Mouse (Mus musculus) kidney, postnatal 14 days (tissue): ENCODE results near the gene Sf3b4.

Source experiments
- DNase-seq: peaks from one replicate; pipeline ENCODE4 v3.0.0; 2022; ENCODE audit warnings: mixed read lengths

Gene Sf3b4

DNA sequence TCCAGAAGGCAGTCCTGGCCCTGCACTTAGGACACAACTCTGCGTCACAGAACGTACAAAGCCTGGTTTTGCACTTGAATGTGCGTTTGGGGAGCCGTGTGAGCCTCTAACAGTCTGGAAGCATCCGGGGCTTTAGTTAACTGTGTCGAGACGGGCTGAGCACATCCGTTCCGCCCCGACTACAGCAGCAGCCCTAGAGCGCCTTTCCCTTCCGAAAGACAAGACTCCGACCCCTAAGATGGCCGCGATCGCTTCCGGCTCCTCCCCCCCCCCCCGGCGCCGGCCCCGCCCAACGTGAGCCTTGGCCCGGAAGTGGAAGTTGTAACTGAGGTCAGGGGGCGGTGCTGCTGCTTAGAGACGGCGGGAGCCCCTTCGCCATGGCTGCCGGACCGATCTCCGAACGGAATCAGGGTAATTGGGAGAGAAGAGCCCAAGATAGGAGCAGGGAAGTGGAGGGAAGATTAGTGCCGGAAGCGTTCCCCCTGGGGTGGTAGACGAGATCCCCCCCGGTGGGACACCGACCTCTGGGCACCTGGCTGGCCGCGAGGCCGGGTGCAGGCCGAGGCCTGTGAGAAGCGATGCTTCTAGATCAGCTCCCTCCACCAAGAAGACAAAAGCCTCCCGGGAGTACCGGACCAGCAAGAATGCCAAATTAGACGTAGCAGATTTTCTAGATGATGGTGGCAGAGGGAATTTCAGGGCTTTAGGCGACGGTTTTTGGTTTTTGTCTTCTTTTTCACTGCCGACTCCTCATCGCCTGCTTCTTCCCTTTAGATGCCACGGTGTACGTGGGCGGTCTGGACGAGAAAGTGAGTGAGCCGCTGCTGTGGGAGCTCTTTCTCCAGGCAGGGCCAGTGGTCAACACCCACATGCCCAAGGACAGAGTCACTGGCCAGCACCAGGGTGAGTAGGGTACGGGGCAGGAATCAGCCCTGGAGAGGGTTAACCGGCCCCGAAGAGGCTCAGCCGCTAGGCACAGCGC, at the start of gene Sf3b4:
Gene Sf3b4, plus strand, starts transcription at position 136 of the 982 bp plus-strand sequence.
- peak; percentile 92 for DNase-seq

GRCm38 (mm10) chr3:96124235-96124634, 47.9 kb upstream of the Sf3b4 start:
- no peak for DNase-seq

DNA sequence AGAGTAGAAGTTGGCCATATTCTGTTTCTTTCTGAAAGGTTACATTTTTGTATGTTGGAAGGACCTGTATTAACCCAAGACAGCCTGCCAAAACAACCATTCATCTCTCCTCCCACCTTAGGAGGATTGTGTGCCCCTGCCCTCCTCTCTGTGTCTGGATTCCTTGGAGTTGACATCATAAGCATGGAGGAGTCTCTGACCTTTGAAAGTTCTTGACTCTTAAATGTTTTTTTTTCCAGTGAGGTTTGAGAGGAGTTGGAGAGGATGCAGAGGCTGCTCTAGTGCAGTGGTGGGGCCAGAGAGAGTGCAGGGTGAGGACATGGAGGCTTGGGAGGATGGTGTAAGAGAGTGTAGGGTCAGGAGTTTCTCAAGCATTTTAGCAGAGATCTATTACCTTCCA, 44.0 kb upstream of the Sf3b4 start:
- peak; percentile 9 for DNase-seq

- DNase-seq, result no peak
Observed at GRCm38 (mm10) chr3:96132478-96132877, 39.7 kb upstream of the Sf3b4 start.

- DNase-seq, result peak; percentile 34
Observed at GRCm38 (mm10) chr3:96133327-96133905, 38.7 kb upstream of the Sf3b4 start.

DNA sequence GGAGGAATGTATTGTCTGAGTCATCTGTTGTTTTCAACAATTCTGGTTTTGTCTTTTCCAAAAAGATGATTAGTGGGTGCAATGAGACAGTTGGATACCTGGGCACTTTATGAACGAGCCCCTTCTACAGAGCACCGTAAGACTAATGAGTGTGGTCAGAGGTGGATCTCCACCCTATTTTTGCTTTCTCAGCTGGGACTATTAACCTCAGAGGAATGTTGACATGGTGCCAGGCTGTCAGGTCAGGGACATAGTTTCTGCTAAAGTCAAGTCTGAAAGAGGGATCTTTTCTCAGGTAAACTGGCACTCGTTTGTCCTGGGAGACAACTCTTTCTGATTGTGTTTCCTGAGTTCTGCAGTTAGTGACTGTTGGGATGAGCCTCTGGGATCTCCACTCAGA, 37.1 kb upstream of the Sf3b4 start:
- DNase-seq, result peak; percentile 79

DNA sequence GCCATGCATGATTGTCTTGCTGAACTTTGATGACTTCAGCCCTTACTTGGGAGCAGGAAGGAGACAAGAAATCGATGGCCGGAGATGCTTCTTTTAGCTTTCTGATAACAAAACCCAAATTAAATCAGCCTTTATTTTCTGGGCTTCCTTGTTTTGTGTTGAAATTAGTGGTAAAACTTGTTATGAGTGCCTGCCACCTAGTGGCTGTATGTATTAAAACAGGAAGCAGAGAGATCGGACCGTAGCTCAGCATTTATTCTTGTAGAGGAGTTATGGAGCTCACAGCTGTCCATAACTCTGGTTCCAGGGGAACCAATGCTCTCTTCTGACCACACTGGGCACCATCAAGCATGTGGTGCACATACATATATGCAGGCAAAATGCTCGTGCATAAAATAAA, 24.2 kb upstream of the Sf3b4 start:
- DNase-seq, result peak; percentile 78

GRCm38 (mm10) chr3:96151836-96152235, 20.3 kb upstream of the Sf3b4 start:
- no peak for DNase-seq

- no peak for DNase-seq
Observed at GRCm38 (mm10) chr3:96152611-96153010, 19.5 kb upstream of the Sf3b4 start.

DNA sequence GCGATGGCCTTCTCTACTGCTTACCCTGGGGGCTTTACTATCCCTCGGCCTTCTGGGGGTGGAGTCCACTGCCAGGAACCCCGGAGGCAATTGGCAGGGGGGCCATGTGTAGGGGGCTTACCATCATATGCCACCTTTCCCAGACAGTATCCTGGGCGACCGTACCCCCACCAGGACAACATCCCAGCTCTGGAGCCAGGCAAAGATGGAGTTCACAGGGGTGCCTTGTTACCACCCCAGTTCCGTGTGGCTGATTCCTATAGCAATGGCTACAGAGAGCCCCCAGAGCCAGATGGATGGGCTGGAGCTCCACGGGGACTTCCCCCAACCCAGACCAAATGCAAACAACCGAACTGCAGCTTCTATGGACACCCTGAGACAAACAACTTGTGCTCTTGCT, 16.6 kb upstream of the Sf3b4 start:
- no peak for DNase-seq

GRCm38 (mm10) chr3:96159820-96160219, 12.3 kb upstream of the Sf3b4 start:
- DNase-seq, result peak; percentile 28

GRCm38 (mm10) chr3:96160222-96160802, 11.8 kb upstream of the Sf3b4 start:
- DNase-seq, result peak; percentile 73

- peak; percentile 87 for DNase-seq
Observed at GRCm38 (mm10) chr3:96160803-96161516, 11.2 kb upstream of the Sf3b4 start.

GRCm38 (mm10) chr3:96161869-96162840, 10.0 kb upstream of the Sf3b4 start, which contains the start of gene Mtmr11:
Mtmr11 (plus strand) TSS chr3:96162004.
- DNase-seq, result peak; percentile 61

- DNase-seq, result no peak
Observed at GRCm38 (mm10) chr3:96163040-96163439, 9.1 kb upstream of the Sf3b4 start.

DNA sequence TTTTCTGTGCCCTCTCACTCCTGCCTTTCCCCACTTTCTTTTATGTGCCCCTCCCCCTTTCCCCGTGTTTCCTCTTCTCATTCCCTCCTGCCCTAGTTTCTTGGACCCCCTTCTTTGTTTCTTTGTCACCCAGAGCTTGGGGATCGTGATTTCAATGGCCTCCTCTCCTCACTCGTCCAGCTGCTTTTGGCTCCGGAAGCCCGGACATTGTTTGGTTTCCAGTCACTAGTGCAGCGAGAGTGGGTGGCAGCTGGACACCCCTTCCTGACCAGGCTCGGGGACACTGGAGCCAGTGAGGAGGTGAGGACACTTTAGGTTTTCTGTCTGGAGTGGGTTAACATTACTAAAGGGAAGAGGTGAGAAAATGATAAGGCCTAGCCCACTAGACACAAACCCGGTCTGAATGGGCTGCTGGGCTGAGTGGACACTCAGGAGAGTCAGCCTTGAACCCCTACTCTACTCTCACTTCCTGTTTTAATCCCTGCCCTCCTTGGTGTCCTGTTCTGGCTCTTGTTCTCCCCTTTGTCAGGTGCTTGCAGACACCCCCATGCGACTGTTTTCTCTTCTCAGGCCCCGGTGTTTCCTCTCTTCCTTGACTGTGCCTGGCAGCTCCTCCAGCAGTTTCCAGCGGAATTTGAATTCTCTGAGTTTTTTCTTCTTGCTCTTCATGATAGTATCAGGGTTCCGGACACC, 3.5 kb upstream of the Sf3b4 start:
- no peak for DNase-seq

GRCm38 (mm10) chr3:96170276-96170675, 1.9 kb upstream of the Sf3b4 start:
- no peak for DNase-seq

GRCm38 (mm10) chr3:96170976-96171545, 1.1 kb upstream of the Sf3b4 start:
- no peak for DNase-seq

DNA sequence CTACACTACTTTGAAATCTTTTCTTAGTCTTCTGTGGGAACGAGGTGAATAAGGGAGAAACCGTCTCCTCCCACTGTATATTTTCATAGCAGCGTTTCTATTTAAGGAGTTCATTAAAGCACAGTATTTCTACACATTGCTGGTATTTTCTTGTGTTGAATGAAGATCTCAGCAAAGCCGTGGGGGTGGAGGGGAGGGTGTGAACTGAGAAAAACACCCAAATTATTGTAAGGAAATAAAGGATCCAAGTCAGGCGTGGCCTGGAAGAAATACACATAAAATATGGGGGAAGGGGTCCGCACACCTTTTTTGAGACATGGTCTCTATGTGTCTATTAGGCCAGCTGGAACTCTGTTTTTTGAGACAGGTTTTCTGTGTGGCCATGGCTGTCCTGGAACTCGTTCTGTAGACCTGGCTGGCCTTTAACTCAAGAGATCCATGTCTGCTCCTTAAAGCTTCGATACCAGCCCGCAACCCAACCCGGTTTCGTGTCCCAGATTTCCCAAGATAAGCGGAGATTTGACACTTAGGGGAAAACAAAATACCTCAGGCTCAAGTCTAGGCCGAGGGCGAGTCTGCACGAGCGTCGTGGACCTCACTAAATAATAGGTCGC, 442 bp upstream of the Sf3b4 start:
- no peak for DNase-seq

- DNase-seq, result no peak
Observed at GRCm38 (mm10) chr3:96173185-96173584, 1.1 kb downstream of the Sf3b4 start.
